Mouse (Mus musculus): ENCODE results near the gene Ccr8.

DNA sequence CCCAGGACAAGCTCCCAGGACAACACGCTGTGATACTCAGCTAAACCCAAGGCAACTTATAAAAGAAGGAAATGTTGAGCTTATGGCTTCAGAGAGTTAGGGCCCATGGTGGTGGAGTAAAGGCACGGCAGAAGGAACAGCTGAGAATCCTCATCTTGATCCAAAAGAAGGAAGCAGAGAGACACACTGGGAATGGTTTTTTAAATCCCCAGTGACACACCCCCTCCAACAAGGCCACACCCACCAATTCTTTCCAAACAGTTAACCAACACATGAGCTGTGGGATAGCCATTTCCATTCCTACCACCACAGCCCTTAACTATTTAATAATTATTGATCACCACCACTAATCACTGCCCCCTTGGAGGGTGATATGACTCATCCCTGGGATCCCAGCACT lies 20.7 kb upstream of the Ccr8 start:
- TF ChIP-seq CTCF (IDR thresholded peaks at IDR 0.05; ENCODE audit: low read depth, low read length), result no peak
- TF ChIP-seq POLR2A (IDR thresholded peaks at IDR 0.05; ENCODE audit: extremely low read depth, insufficient read depth, low read length), result no peak
